Mouse (Mus musculus) heart, postnatal 0 days (tissue): ENCODE results near the gene Prrc2a. TPM values are rescaled to one million over a fixed set of nuclear protein-coding genes. Genes with fewer than 3 reads are reported as not detected.

ENCODE experiments used
- ATAC-seq: fragments of 200-750 bp; cut with Nextera tagmentation; 2 replicates; pipeline ENCODE4 v1.8.0; 2017; ENCODE audit warnings: low read depth, moderate number of reproducible peaks, moderate library complexity; ENCODE audit not compliant: insufficient read depth
- DNase-seq: peaks from one replicate; pipeline ENCODE4 v3.0.0-alpha.2; 2016; ENCODE audit warnings: low spot score
- H3K27ac ChIP-seq: fragments of 300-500 bp; sonication (generic); 2 replicates; pipeline ENCODE4 v1.5.1; 2014; ENCODE audit warnings: low read depth, mild to moderate bottlenecking
- H3K27me3 ChIP-seq: fragments of 300-500 bp; sonication (generic); 2 replicates; pipeline ENCODE4 v1.6.1; 2014; ENCODE audit warnings: low read length, mixed read lengths; ENCODE audit not compliant: control insufficient read depth, insufficient read depth
- H3K36me3 ChIP-seq: fragments of 300-500 bp; sonication (generic); replicated peaks from 2 replicates; pipeline ENCODE4 v1.6.1; 2014; ENCODE audit warnings: low read length, mixed read lengths; ENCODE audit not compliant: control insufficient read depth, insufficient read depth
- H3K4me1 ChIP-seq: fragments of 300-500 bp; sonication (generic); 2 replicates; pipeline ENCODE4 v1.6.1; 2014; ENCODE audit warnings: antibody characterized with exemption; ENCODE audit not compliant: control insufficient read depth, insufficient read depth
- H3K4me2 ChIP-seq: fragments of 300-500 bp; sonication (generic); 2 replicates; pipeline ENCODE4 v1.6.1; 2014; ENCODE audit warnings: low read depth, mild to moderate bottlenecking, low read length, moderate library complexity
- H3K4me3 ChIP-seq: fragments of 300-500 bp; sonication (generic); 2 replicates; pipeline ENCODE4 v1.5.1; 2014; ENCODE audit warnings: low read depth, low read length
- H3K9ac ChIP-seq: fragments of 300-500 bp; sonication (generic); replicated peaks from 2 replicates; pipeline ENCODE4 v1.6.1; 2014; ENCODE audit warnings: low read depth, low read length, mixed read lengths
- H3K9me3 ChIP-seq: fragments of 300-500 bp; sonication (generic); replicated peaks from 2 replicates; pipeline ENCODE4 v1.6.1; 2016; ENCODE audit warnings: low read length; ENCODE audit not compliant: control insufficient read depth
- CTCF ChIP-seq: IDR thresholded peaks from 2 replicates; pipeline ENCODE4 v1.5.1; 2016; ENCODE audit warnings: antibody characterized with exemption, control low read depth, low read depth
- EP300 ChIP-seq: IDR thresholded peaks from 2 replicates; pipeline ENCODE4 v1.6.1; 2016; ENCODE audit warnings: antibody characterized with exemption, low read depth
- WGBS: fragments of 180-500 bp; shearing (Covaris S2); extraction: QIAGEN DNeasy Blood & Tissue Kit; methylation state at CpG from one replicate; pipeline ENCODE4 v1.1.7; 2014; 5-methylcytosine and 5-hydroxymethylcytosine counted together
- polyA plus RNA-seq: library from polyadenylated mRNA; unstranded; fragments of >200 nt; fragmentation: Nextera tagmentation; extraction: Ambion mirVana; gene quantifications from 2 replicates; pipeline ENCODE4 v1.2.1, GENCODE M21; 2015
- total RNA-seq: library from RNA; depleted of rRNA; stranded (reverse); fragments of >200 nt; gene quantifications from 2 replicates; pipeline ENCODE4 v1.2.3, GENCODE M21; 2014; ENCODE audit warnings: low replicate concordance

Gene Prrc2a
- total and polyA plus RNA-seq, 2 experiments from 2014 or later: 60.7 to 99.2 TPM

- no peaks in the 10 kb centered on the region for H3K9me3 ChIP-seq
- ATAC-seq (no peak), DNase-seq (no peak)
- H3K27ac ChIP-seq: no peak overlapping the region
- H3K4me1 ChIP-seq: no peaks in the 10 kb centered on the region
- H3K36me3 ChIP-seq: peaks cover 99% of the 10 kb centered on the region
- TF ChIP-seq EP300 (no peak), CTCF (no peak)
- H3K9ac ChIP-seq: no peak overlapping the region
- H3K27me3 ChIP-seq: no peaks in the 10 kb centered on the region
- H3K4me3 ChIP-seq: no peak overlapping the region
- WGBS: 76% methylated on average over 7 of the region's 7 CpGs
- no peak overlapping the region for H3K4me2 ChIP-seq
Observed at GRCm38 (mm10) chr17:35154616-35155015, 10.1 kb downstream of the Prrc2a start.

- H3K4me1 ChIP-seq: no peaks in the 10 kb centered on the region
- no peak overlapping the region for H3K27ac ChIP-seq
- ATAC-seq (no peak), DNase-seq (no peak)
- H3K9ac ChIP-seq: no peak overlapping the region
- no peaks in the 10 kb centered on the region for H3K9me3 ChIP-seq
- 79% methylated on average over 4 of the region's 4 CpGs for WGBS
- H3K4me2 ChIP-seq: no peak overlapping the region
- H3K4me3 ChIP-seq: no peak overlapping the region
- H3K36me3 ChIP-seq: peaks cover 99% of the 10 kb centered on the region
- no peaks in the 10 kb centered on the region for H3K27me3 ChIP-seq
- TF ChIP-seq CTCF: no peak
- TF ChIP-seq EP300: no peak
Observed at GRCm38 (mm10) chr17:35153931-35154330, 10.8 kb downstream of the Prrc2a start.

GRCm38 (mm10) chr17:35153077-35153476, 11.6 kb downstream of the Prrc2a start:
- WGBS: 56% methylated on average over 9 of the region's 9 CpGs
- no peaks in the 10 kb centered on the region for H3K27me3 ChIP-seq
- no peaks in the 10 kb centered on the region for H3K9me3 ChIP-seq
- H3K4me2 ChIP-seq: no peak overlapping the region
- no peak overlapping the region for H3K4me3 ChIP-seq
- no peak for ATAC-seq
- no peak overlapping the region for H3K9ac ChIP-seq
- peaks cover 99% of the 10 kb centered on the region for H3K36me3 ChIP-seq
- no peaks in the 10 kb centered on the region for H3K4me1 ChIP-seq
- no peak for DNase-seq
- no peak for TF ChIP-seq CTCF
- TF ChIP-seq EP300: no peak
- H3K27ac ChIP-seq: no peak overlapping the region

GRCm38 (mm10) chr17:35152121-35152520, 12.6 kb downstream of the Prrc2a start:
- Histone ChIP-seq H3K36me3 (peaks cover 98% of the 10 kb centered on the region), H3K9me3 (no peaks in the 10 kb centered on the region), H3K4me2 (no peak overlapping the region), H3K9ac (no peak overlapping the region), H3K4me3 (no peak overlapping the region), H3K27me3 (no peaks in the 10 kb centered on the region), H3K27ac (no peak overlapping the region), H3K4me1 (no peaks in the 10 kb centered on the region)
- no peak for ATAC-seq
- no peak for DNase-seq
- 95% methylated on average over 4 of the region's 4 CpGs for WGBS
- TF ChIP-seq CTCF (no peak), EP300 (no peak)

- Histone ChIP-seq H3K27me3 (no peaks in the 10 kb centered on the region), H3K4me3 (no peak overlapping the region), H3K27ac (no peak overlapping the region), H3K36me3 (peaks cover 98% of the 10 kb centered on the region), H3K9me3 (no peaks in the 10 kb centered on the region), H3K4me1 (no peaks in the 10 kb centered on the region), H3K9ac (no peak overlapping the region), H3K4me2 (no peak overlapping the region)
- DNase-seq: no peak
- no peak for TF ChIP-seq CTCF
- no peak for ATAC-seq
- WGBS: 67% methylated on average over 5 of the region's 5 CpGs
Observed at GRCm38 (mm10) chr17:35147922-35148639, 16.6 kb downstream of the Prrc2a start.

GRCm38 (mm10) chr17:35147348-35147747, 17.3 kb downstream of the Prrc2a start:
- no peaks in the 10 kb centered on the region for H3K9me3 ChIP-seq
- H3K27me3 ChIP-seq: no peaks in the 10 kb centered on the region
- no peak for DNase-seq
- no peak overlapping the region for H3K27ac ChIP-seq
- H3K4me2 ChIP-seq: no peak overlapping the region
- H3K4me1 ChIP-seq: no peaks in the 10 kb centered on the region
- no peak for TF ChIP-seq EP300
- no peak for TF ChIP-seq CTCF
- H3K9ac ChIP-seq: no peak overlapping the region
- no peak overlapping the region for H3K4me3 ChIP-seq
- peaks cover 98% of the 10 kb centered on the region for H3K36me3 ChIP-seq
- WGBS: 64% methylated on average over 3 of the region's 3 CpGs
- no peak for ATAC-seq
